Mouse (Mus musculus): Measurements from ENCODE around the gene Fam110a.

GRCm38 (mm10) chr2:151964052-151964451 lies 16.0 kb downstream of the Fam110a start:
- TF ChIP-seq CTCF (IDR thresholded peaks at IDR 0.05) (no peak), EP300 (IDR thresholded peaks at IDR 0.05; ENCODE audit: insufficient read depth, low read depth, low read length) (no peak)

Data from heart, adult 2 months (tissue).